Mouse (Mus musculus): ENCODE results near the gene Ice2.
A peak's percentile ranks its signal among the peaks of the same experiment; 100 is the strongest.

Ice2 gene

GRCm38 (mm10) chr9:69397760-69398452 lies at the start of gene Ice2:
Gene Ice2 (plus strand): TSS chr9:69397906.
- DNase-seq = peak; percentile 86 to 90

- no peak for DNase-seq
These were observed 48.2 kb upstream of the Ice2 start for GRCm38 (mm10) chr9:69349537-69349936.

GRCm38 (mm10) chr9:69354228-69354627 lies 43.5 kb upstream of the Ice2 start:
- no peak for DNase-seq

GRCm38 (mm10) chr9:69357834-69358233 lies 39.9 kb upstream of the Ice2 start:
- peak; percentile 72 to 76 for DNase-seq

- no peak for DNase-seq
These were observed 38.9 kb upstream of the Ice2 start for GRCm38 (mm10) chr9:69358797-69359196.

GRCm38 (mm10) chr9:69361951-69362445 lies 35.7 kb upstream of the Ice2 start:
- DNase-seq = no peak

GRCm38 (mm10) chr9:69362766-69363165 lies 34.9 kb upstream of the Ice2 start:
- DNase-seq = peak; percentile 59 to 73

- DNase-seq = no peak
These were observed 33.6 kb upstream of the Ice2 start for GRCm38 (mm10) chr9:69364117-69364516.

- DNase-seq = no peak
These were observed 30.7 kb upstream of the Ice2 start for GRCm38 (mm10) chr9:69367055-69367454.

GRCm38 (mm10) chr9:69368071-69368470 lies 29.6 kb upstream of the Ice2 start:
- DNase-seq = peak; percentile 87 to 91

GRCm38 (mm10) chr9:69371046-69371724 lies 26.5 kb upstream of the Ice2 start:
- DNase-seq = peak; percentile 60 to 77

GRCm38 (mm10) chr9:69372871-69373270 lies 24.8 kb upstream of the Ice2 start:
- DNase-seq = no peak

- no peak for DNase-seq
These were observed 20.6 kb upstream of the Ice2 start for GRCm38 (mm10) chr9:69376982-69377653.

- DNase-seq = peak in 1 of 2 experiments; percentile 59
These were observed 20.1 kb upstream of the Ice2 start for GRCm38 (mm10) chr9:69377654-69378045.

- peak in 1 of 2 experiments; percentile 48 for DNase-seq
These were observed 17.2 kb upstream of the Ice2 start for GRCm38 (mm10) chr9:69380546-69380945.

GRCm38 (mm10) chr9:69381741-69382140 lies 16.0 kb upstream of the Ice2 start:
- peak in 1 of 2 experiments; percentile 2 for DNase-seq

- DNase-seq = no peak
These were observed 13.2 kb upstream of the Ice2 start for GRCm38 (mm10) chr9:69384475-69384874.

GRCm38 (mm10) chr9:69384905-69385304 lies 12.8 kb upstream of the Ice2 start:
- peak in 1 of 2 experiments; percentile 1 for DNase-seq

GRCm38 (mm10) chr9:69387296-69387695 lies 10.4 kb upstream of the Ice2 start:
- DNase-seq = no peak

- DNase-seq = peak; percentile 50 to 59
These were observed 7.1 kb upstream of the Ice2 start for GRCm38 (mm10) chr9:69390631-69391030.

- no peak for DNase-seq
These were observed 3.5 kb upstream of the Ice2 start for GRCm38 (mm10) chr9:69394234-69394633.

- DNase-seq = no peak
These were observed 310 bp upstream of the Ice2 start for GRCm38 (mm10) chr9:69397432-69397759.

- DNase-seq = no peak
These were observed 746 bp downstream of the Ice2 start for GRCm38 (mm10) chr9:69398453-69398850.

GRCm38 (mm10) chr9:69404671-69405070 lies 7.0 kb downstream of the Ice2 start:
- DNase-seq = no peak
